Mouse (Mus musculus) ES-E14 (cell line): ENCODE measurements around the gene Cc2d2a. TPM values are rescaled to one million over a fixed set of nuclear protein-coding genes. Genes with fewer than 3 reads are reported as not detected.

ENCODE experiments used
- DNase-seq: peaks from one replicate; pipeline ENCODE4 v3.0.0-alpha.2; 2013; ENCODE audit warnings: low read depth, low spot score
- H3K27ac ChIP-seq: 2 replicates; pipeline ENCODE4 v1.5.1; 2012; ENCODE audit warnings: low read depth, mild to moderate bottlenecking, low read length, moderate library complexity, mixed read lengths; ENCODE audit not compliant: poor library complexity, insufficient read depth, severe bottlenecking
- H3K36me3 ChIP-seq: 2 replicates; pipeline ENCODE4 v1.6.1; 2012; ENCODE audit warnings: mild to moderate bottlenecking, low read length, moderate library complexity, mixed read lengths; ENCODE audit not compliant: control insufficient read depth, poor library complexity, insufficient read depth, severe bottlenecking
- H3K4me1 ChIP-seq, 2 experiments: fragments of 150-350 bp in 1 of 2; sonication (generic) in 1 of 2; 2 replicates each; pipeline ENCODE4 v1.6.1; 2012; ENCODE audit warnings: low read length in 2 of 2, mild to moderate bottlenecking in 1 of 2, mixed read lengths in 1 of 2; ENCODE audit not compliant: control insufficient read depth in 2 of 2, insufficient read depth in 2 of 2, poor library complexity in 1 of 2
- H3K4me3 ChIP-seq, 2 experiments: fragments of 150-350 bp in 1 of 2; sonication (generic) in 1 of 2; 2 replicates each; pipeline ENCODE4 v1.5.1; 2012; ENCODE audit warnings: low read length in 2 of 2, low read depth in 1 of 2, mild to moderate bottlenecking in 1 of 2, mixed read lengths in 1 of 2; ENCODE audit not compliant: insufficient read depth in 1 of 2, poor library complexity in 1 of 2, severe bottlenecking in 1 of 2
- H3K9ac ChIP-seq: 2 replicates; pipeline ENCODE4 v1.6.1; 2012; ENCODE audit warnings: low read depth, mild to moderate bottlenecking, low read length, mixed read lengths; ENCODE audit not compliant: poor library complexity, insufficient read depth, severe bottlenecking
- H3K9me3 ChIP-seq: fragments of 150-350 bp; sonication (generic); 2 replicates; pipeline ENCODE4 v1.6.1; 2012; ENCODE audit warnings: low read depth, mild to moderate bottlenecking, low read length; ENCODE audit not compliant: control insufficient read depth, insufficient read depth
- CHD2 ChIP-seq: IDR thresholded peaks from 2 replicates; pipeline ENCODE4 v1.6.1; 2014; ENCODE audit warnings: mild to moderate bottlenecking, low read depth, low read length, inconsistent platforms
- HCFC1 ChIP-seq: IDR thresholded peaks from 2 replicates; pipeline ENCODE4 v1.6.1; 2012; ENCODE audit warnings: low read length, inconsistent platforms, borderline replicate concordance; ENCODE audit not compliant: insufficient read depth
- MAFK ChIP-seq: IDR thresholded peaks from 2 replicates; pipeline ENCODE4 v1.6.1; 2014; ENCODE audit warnings: mild to moderate bottlenecking, low read depth, low read length, inconsistent platforms; ENCODE audit not compliant: insufficient read depth
- ZC3H11A ChIP-seq: IDR thresholded peaks from 2 replicates; pipeline ENCODE4 v1.6.1; 2012; ENCODE audit warnings: low read depth, mild to moderate bottlenecking, inconsistent platforms, low read length, borderline replicate concordance
- ZNF384 ChIP-seq: IDR thresholded peaks from 2 replicates; pipeline ENCODE4 v1.6.1; 2012; ENCODE audit warnings: low read depth, low read length, inconsistent platforms
- in situ Hi-C, 2 experiments: fragments of 600-800 bp; cut with MboI; formaldehyde crosslinking; loops; one replicate each; pipeline ENCODE4 v1.15.1; 2025; ENCODE audit warnings: low sequenced_read_pairs in 2 of 2, inconsistent platforms in 1 of 2; ENCODE audit not compliant: unreplicated experiment in 2 of 2
- total RNA-seq: library from RNA; depleted of rRNA; stranded (reverse); fragments of 300-350 nt; gene quantifications from 2 replicates; pipeline ENCODE4 v1.2.3, GENCODE M21; 2012

Cc2d2a gene
- total RNA-seq, 1 experiment: 6.0 TPM

- no peak for DNase-seq
- Histone ChIP-seq H3K36me3 (peaks cover 2% of the 10 kb centered on the region; the same call in 1 of the 2 replicates), H3K9ac (no peak overlapping the region), H3K4me1 (no peaks in the 10 kb centered on the region), H3K4me3 (no peak overlapping the region), H3K9me3 (no peaks in the 10 kb centered on the region), H3K27ac (no peak overlapping the region)
- in situ Hi-C loops: no loop called here
- TF ChIP-seq MAFK: no peak
- TF ChIP-seq HCFC1: no peak
- no peak for TF ChIP-seq CHD2
- no peak for TF ChIP-seq ZNF384
- no peak for TF ChIP-seq ZC3H11A
Measured at GRCm38 (mm10) chr5:43745156-43745555, 83.0 kb downstream of the Cc2d2a start.

GRCm38 (mm10) chr5:43748039-43748438 lies 85.9 kb downstream of the Cc2d2a start:
- in situ Hi-C loops: no loop called here
- H3K36me3 ChIP-seq: 0 out of 2 replicates have a peak, but pooled peaks cover 2% of the 10 kb centered on the region

GRCm38 (mm10) chr5:43749092-43749491 lies 86.9 kb downstream of the Cc2d2a start:
- no peaks in the 10 kb centered on the region for H3K4me1 ChIP-seq
- H3K4me3 ChIP-seq: no peak overlapping the region
- DNase-seq: peak; percentile 17
- in situ Hi-C loops: no loop called here
- H3K9me3 ChIP-seq: no peaks in the 10 kb centered on the region
- H3K9ac ChIP-seq: no peak overlapping the region
- TF ChIP-seq ZNF384 (no peak), MAFK (no peak), ZC3H11A (no peak), CHD2 (no peak), HCFC1 (no peak)
- 0 out of 2 replicates have a peak, but pooled peaks cover 2% of the 10 kb centered on the region for H3K36me3 ChIP-seq
- no peak overlapping the region for H3K27ac ChIP-seq

More at GRCm38 (mm10) chr5:43748039-43748438, 85.9 kb downstream of the Cc2d2a start:
- no peak for DNase-seq
- no peak overlapping the region for H3K27ac ChIP-seq
- no peak overlapping the region for H3K9ac ChIP-seq
- H3K4me3 ChIP-seq: no peak overlapping the region
- no peak for TF ChIP-seq MAFK
- TF ChIP-seq ZC3H11A: no peak
- no peak for TF ChIP-seq HCFC1
- TF ChIP-seq CHD2: no peak
- TF ChIP-seq ZNF384: no peak
- H3K9me3 ChIP-seq: no peaks in the 10 kb centered on the region
- H3K4me1 ChIP-seq: no peaks in the 10 kb centered on the region

GRCm38 (mm10) chr5:43770618-43771354 lies 108.6 kb downstream of the Cc2d2a start:
- no peak overlapping the region for H3K27ac ChIP-seq
- H3K9ac ChIP-seq: no peak overlapping the region
- TF ChIP-seq HCFC1: no peak
- no peak for TF ChIP-seq ZNF384
- TF ChIP-seq CHD2: no peak
- no peak for TF ChIP-seq ZC3H11A
- TF ChIP-seq MAFK: no peak
- H3K4me1 ChIP-seq: no peaks in the 10 kb centered on the region
- H3K9me3 ChIP-seq: no peaks in the 10 kb centered on the region
- H3K4me3 ChIP-seq: no peak overlapping the region
- peaks cover 5% of the 10 kb centered on the region; the same call in 1 of the 2 replicates for H3K36me3 ChIP-seq
- in situ Hi-C loops: no loop called here
- no peak for DNase-seq
